Mouse (Mus musculus): ENCODE measurements at regions not wholly inside any gene's neighbourhood (a gene's known extent, or its start where the extent isn't known, plus 50 kb on each side); places are given as distances from the start of the nearest gene placed in this dataset.

- no peak overlapping the region for H3K4me3 ChIP-seq (ENCODE audit: low read depth, low read length)
- DNase-seq (ENCODE audit: low spot score), result no peak
- H3K9ac ChIP-seq (replicated peaks; ENCODE audit: low read depth), result no peak overlapping the region
- H3K4me2 ChIP-seq (replicated peaks; ENCODE audit: low read depth, low read length), result no peak overlapping the region
- WGBS, result 88% methylated on average over 1 of the region's 1 CpGs
- no peak for TF ChIP-seq CTCF (IDR thresholded peaks at IDR 0.05)
- TF ChIP-seq EP300 (IDR thresholded peaks at IDR 0.05), result no peak
- H3K27me3 ChIP-seq (replicated peaks; ENCODE audit: insufficient read depth, low read length), result no peaks in the 10 kb centered on the region
- no peaks in the 10 kb centered on the region for H3K36me3 ChIP-seq (ENCODE audit: insufficient read depth, low read length)
- ATAC-seq, result no peak
- H3K9me3 ChIP-seq (ENCODE audit: low read length), result no peaks in the 10 kb centered on the region
- H3K27ac ChIP-seq (ENCODE audit: low read length), result no peak overlapping the region
- H3K4me1 ChIP-seq (ENCODE audit: insufficient read depth, low read depth, low read length), result peaks cover 2% of the 10 kb centered on the region; the same call in 1 of the 2 replicates
These were observed 77.5 kb downstream of the Ackr3 start for GRCm38 (mm10) chr1:90281255-90281654.

GRCm38 (mm10) chr1:90281956-90282355, 78.2 kb downstream of the Ackr3 start:
- H3K9ac ChIP-seq (replicated peaks; ENCODE audit: low read depth), result no peak overlapping the region
- no peaks in the 10 kb centered on the region for H3K9me3 ChIP-seq (ENCODE audit: low read length)
- DNase-seq (ENCODE audit: low spot score) (no peak), ATAC-seq (no peak)
- WGBS, result 87% methylated on average over 6 of the region's 6 CpGs
- H3K27ac ChIP-seq (ENCODE audit: low read length), result no peak overlapping the region
- TF ChIP-seq CTCF (IDR thresholded peaks at IDR 0.05) (no peak), EP300 (IDR thresholded peaks at IDR 0.05) (no peak)
- H3K36me3 ChIP-seq (ENCODE audit: insufficient read depth, low read length), result no peaks in the 10 kb centered on the region
- no peaks in the 10 kb centered on the region for H3K27me3 ChIP-seq (replicated peaks; ENCODE audit: insufficient read depth, low read length)
- no peak overlapping the region for H3K4me3 ChIP-seq (ENCODE audit: low read depth, low read length)
- H3K4me1 ChIP-seq (ENCODE audit: insufficient read depth, low read depth, low read length), result 0 out of 2 replicates have a peak, but pooled peaks cover 2% of the 10 kb centered on the region
- H3K4me2 ChIP-seq (replicated peaks; ENCODE audit: low read depth, low read length), result no peak overlapping the region

GRCm38 (mm10) chr1:90282367-90282766, 78.6 kb downstream of the Ackr3 start:
- 48% methylated on average over 8 of the region's 8 CpGs for WGBS
- Histone ChIP-seq H3K4me2 (replicated peaks; ENCODE audit: low read depth, low read length) (no peak overlapping the region), H3K36me3 (ENCODE audit: insufficient read depth, low read length) (no peaks in the 10 kb centered on the region), H3K9me3 (ENCODE audit: low read length) (no peaks in the 10 kb centered on the region), H3K4me3 (ENCODE audit: low read depth, low read length) (no peak overlapping the region), H3K27me3 (replicated peaks; ENCODE audit: insufficient read depth, low read length) (no peaks in the 10 kb centered on the region), H3K27ac (ENCODE audit: low read length) (peak overlapping the region; percentile 11; the same call in 1 of the 2 replicates), H3K4me1 (ENCODE audit: insufficient read depth, low read depth, low read length) (0 out of 2 replicates have a peak, but pooled peaks cover 2% of the 10 kb centered on the region), H3K9ac (replicated peaks; ENCODE audit: low read depth) (no peak overlapping the region)
- DNase-seq (ENCODE audit: low spot score) (peak; percentile 53), ATAC-seq (peak; percentile 62; the same call in 1 of the 2 replicates)
- TF ChIP-seq CTCF (IDR thresholded peaks at IDR 0.05), result no peak
- TF ChIP-seq EP300 (IDR thresholded peaks at IDR 0.05), result peak; percentile 85

DNA sequence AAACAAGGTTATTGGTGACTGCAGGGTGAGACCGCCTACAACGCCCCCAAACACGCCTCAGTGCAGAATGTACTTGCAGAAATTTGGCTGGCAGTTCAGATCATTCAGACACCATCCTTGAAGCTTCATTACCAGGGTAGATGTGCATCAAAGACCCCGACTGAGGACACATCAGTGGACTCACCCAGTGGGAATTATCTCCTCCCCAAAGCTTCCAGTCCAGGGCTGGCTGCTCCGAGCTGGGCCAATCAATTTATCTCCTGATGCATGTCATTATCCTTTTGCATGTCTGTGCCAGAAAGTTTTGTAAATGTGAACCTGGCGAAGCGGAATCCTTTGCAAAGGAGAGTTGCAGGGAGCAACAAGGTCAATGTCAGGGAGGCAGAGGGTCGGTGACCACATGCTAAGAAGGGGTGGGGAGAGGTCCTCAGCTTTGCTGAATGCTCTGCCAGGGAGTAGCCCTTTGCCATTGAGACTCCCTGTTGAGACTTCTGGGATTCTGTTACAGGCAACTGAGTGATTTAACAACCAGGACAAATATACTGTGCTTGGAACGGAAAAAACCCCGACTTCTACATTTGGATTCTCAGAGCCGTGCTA, 79.5 kb downstream of the Ackr3 start:
- Histone ChIP-seq H3K27ac (ENCODE audit: low read length) (no peak overlapping the region), H3K36me3 (ENCODE audit: insufficient read depth, low read length) (no peaks in the 10 kb centered on the region), H3K4me3 (ENCODE audit: low read depth, low read length) (no peak overlapping the region), H3K9me3 (ENCODE audit: low read length) (no peaks in the 10 kb centered on the region), H3K9ac (replicated peaks; ENCODE audit: low read depth) (no peak overlapping the region), H3K27me3 (replicated peaks; ENCODE audit: insufficient read depth, low read length) (no peaks in the 10 kb centered on the region), H3K4me2 (replicated peaks; ENCODE audit: low read depth, low read length) (no peak overlapping the region), H3K4me1 (ENCODE audit: insufficient read depth, low read depth, low read length) (0 out of 2 replicates have a peak, but pooled peaks cover 2% of the 10 kb centered on the region)
- TF ChIP-seq CTCF (IDR thresholded peaks at IDR 0.05), result no peak
- DNase-seq (ENCODE audit: low spot score) (no peak), ATAC-seq (no peak)
- 55% methylated on average over 11 of the region's 11 CpGs for WGBS

DNA sequence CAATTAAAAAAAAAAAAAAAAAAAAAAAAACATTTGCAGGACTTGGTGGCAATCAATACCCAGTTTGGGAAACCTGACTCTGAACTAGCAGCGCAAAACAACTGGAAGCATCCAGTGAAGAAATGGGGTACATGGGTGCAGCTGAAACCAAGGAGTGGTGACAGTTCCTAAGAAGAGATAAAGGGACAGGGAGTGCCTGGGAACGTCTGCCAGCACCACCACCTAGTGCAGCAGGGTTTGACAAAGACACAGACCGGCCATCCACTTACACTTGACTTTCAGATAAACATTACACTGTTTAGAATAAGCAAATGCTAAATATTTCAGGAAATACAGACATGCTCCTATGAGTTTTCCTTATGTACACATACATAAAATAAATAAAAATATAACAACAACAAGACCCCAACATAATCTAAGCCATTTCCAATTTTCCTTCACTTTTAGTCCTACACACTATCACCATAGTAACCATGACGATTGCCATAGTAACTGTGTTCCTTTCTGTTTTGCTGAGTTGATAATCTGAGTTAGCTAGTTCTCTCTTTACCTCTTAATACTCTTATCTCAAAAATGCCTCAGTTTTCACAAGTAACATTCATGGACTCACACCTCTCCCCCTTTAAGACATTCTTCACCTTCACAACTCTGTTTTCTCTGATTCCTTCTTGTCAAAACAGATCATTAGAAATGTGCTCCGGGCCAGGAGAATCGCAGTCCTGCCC, 80.3 kb downstream of the Ackr3 start:
- 58% methylated on average over 6 of the region's 6 CpGs for WGBS

GRCm38 (mm10) chr1:90285318-90285717, 81.5 kb downstream of the Ackr3 start:
- no peak overlapping the region for H3K9ac ChIP-seq (replicated peaks; ENCODE audit: low read depth)
- no peak overlapping the region for H3K4me3 ChIP-seq (ENCODE audit: low read depth, low read length)
- no peak overlapping the region for H3K4me2 ChIP-seq (replicated peaks; ENCODE audit: low read depth, low read length)
- 0 out of 2 replicates have a peak, but pooled peaks cover 5% of the 10 kb centered on the region for H3K4me1 ChIP-seq (ENCODE audit: insufficient read depth, low read depth, low read length)
- H3K9me3 ChIP-seq (ENCODE audit: low read length), result no peaks in the 10 kb centered on the region
- ATAC-seq (no peak), DNase-seq (ENCODE audit: low spot score) (no peak)
- no peaks in the 10 kb centered on the region; the same call in 1 of the 2 replicates for H3K27me3 ChIP-seq (replicated peaks; ENCODE audit: insufficient read depth, low read length)
- no peak for TF ChIP-seq EP300 (IDR thresholded peaks at IDR 0.05)
- no peak for TF ChIP-seq CTCF (IDR thresholded peaks at IDR 0.05)
- 79% methylated on average over 4 of the region's 4 CpGs for WGBS
- no peak overlapping the region for H3K27ac ChIP-seq (ENCODE audit: low read length)
- H3K36me3 ChIP-seq (ENCODE audit: insufficient read depth, low read length), result no peaks in the 10 kb centered on the region

More for the DNA sequence above, 80.3 kb downstream of the Ackr3 start:
- no peak for ATAC-seq
- Histone ChIP-seq H3K9ac (replicated peaks; ENCODE audit: low read depth) (no peak overlapping the region), H3K36me3 (ENCODE audit: insufficient read depth, low read length) (no peaks in the 10 kb centered on the region), H3K27me3 (replicated peaks; ENCODE audit: insufficient read depth, low read length) (no peaks in the 10 kb centered on the region), H3K4me1 (ENCODE audit: insufficient read depth, low read depth, low read length) (0 out of 2 replicates have a peak, but pooled peaks cover 2% of the 10 kb centered on the region), H3K4me2 (replicated peaks; ENCODE audit: low read depth, low read length) (no peak overlapping the region), H3K4me3 (ENCODE audit: low read depth, low read length) (no peak overlapping the region), H3K9me3 (ENCODE audit: low read length) (no peaks in the 10 kb centered on the region), H3K27ac (ENCODE audit: low read length) (no peak overlapping the region)
- DNase-seq (ENCODE audit: low spot score), result no peak
- no peak for TF ChIP-seq CTCF (IDR thresholded peaks at IDR 0.05)
